Mouse (Mus musculus) liver, postnatal 0 days (tissue): Measurements from ENCODE around the gene Dntt.

Source experiments
- CTCF ChIP-seq: sonication (generic); IDR thresholded peaks from 2 replicates; pipeline ENCODE4 v1.5.1; 2016; ENCODE audit warnings: antibody characterized with exemption, low read depth
- EP300 ChIP-seq: IDR thresholded peaks from 2 replicates; pipeline ENCODE4 v1.6.1; 2016; ENCODE audit warnings: antibody characterized with exemption, low read depth, mild to moderate bottlenecking

DNA sequence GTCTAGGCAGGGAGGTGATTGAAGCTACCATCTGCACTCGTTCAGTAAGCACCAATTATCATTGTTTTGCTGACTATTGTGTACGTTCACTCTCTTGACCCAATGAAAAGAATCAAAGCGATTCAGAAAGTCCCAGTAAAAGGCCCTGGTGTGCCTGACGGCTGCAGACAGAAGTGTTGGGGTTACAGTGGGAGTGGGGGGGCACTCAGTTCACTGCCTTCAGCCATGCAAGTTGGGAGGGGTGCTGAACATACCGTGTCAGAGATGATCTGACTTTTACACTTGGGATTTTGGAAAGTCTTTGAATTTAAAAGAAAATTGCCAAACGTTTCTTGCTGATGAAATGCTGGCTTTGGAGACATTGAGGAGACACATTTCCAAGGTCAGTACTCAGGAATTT is 1.1 kb downstream of the Dntt start:
- TF ChIP-seq CTCF (no peak), EP300 (no peak)
